Mouse (Mus musculus) liver, adult 2 months (tissue): Measurements from ENCODE around the gene Tmc3.

Experiments
- CTCF ChIP-seq: fragments of 200-500 bp; IDR thresholded peaks from 2 replicates; pipeline ENCODE4 v1.5.1; 2011; ENCODE audit warnings: low read depth, low read length, control low read depth
- POLR2A ChIP-seq: fragments of 200-500 bp; IDR thresholded peaks from 2 replicates; pipeline ENCODE4 v1.6.1; 2011; ENCODE audit warnings: low read length, control low read depth; ENCODE audit not compliant: insufficient read depth; ENCODE audit errors: extremely low read depth

DNA sequence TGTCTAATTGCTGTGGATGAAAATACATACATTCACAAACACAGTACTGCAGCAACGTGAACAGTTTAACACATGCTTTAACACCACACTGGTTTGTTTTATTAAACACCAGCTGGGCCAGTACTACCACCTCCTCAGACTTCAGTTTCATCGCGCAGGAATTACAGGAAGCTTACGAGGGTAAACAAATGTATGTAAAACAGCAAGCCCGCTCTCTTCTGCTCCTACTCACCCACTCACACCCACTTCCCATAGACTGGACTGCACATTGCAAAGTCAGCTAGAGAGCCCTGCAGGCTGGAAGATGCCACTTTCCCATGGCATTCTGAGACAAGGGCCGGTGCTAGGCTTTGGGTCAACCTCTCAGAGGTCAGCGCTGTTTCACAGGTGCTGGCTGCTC, 64.1 kb downstream of the Tmc3 start:
- TF ChIP-seq POLR2A, result no peak
- TF ChIP-seq CTCF, result no peak
